Mouse (Mus musculus) forebrain, embryonic 12.5 days (tissue): ENCODE data around the gene Pycr1. TPM values are rescaled to one million over a fixed set of nuclear protein-coding genes. Genes with fewer than 3 reads are reported as not detected.
"Not testable (repeated sequence)": the region's sequence is repeated elsewhere in the genome, so short reads cannot be mapped to it uniquely, and the experiment has no call there.

Experiments
- ATAC-seq: fragments of 200-750 bp; cut with Nextera tagmentation; 2 replicates; pipeline ENCODE4 v1.8.0; 2017; ENCODE audit warnings: moderate TSS enrichment; ENCODE audit not compliant: low FRiP score
- H3K27ac ChIP-seq: fragments of 300-500 bp; sonication (generic); 2 replicates; pipeline ENCODE4 v1.5.1; 2016; ENCODE audit warnings: mild to moderate bottlenecking
- H3K27me3 ChIP-seq: fragments of 300-500 bp; sonication (generic); 2 replicates; pipeline ENCODE4 v1.6.1; 2016; ENCODE audit warnings: mild to moderate bottlenecking
- H3K36me3 ChIP-seq: fragments of 300-500 bp; sonication (generic); replicated peaks from 2 replicates; pipeline ENCODE4 v1.6.1; 2016; ENCODE audit warnings: mild to moderate bottlenecking
- H3K4me1 ChIP-seq: fragments of 300-500 bp; sonication (generic); 2 replicates; pipeline ENCODE4 v1.6.1; 2016
- H3K4me2 ChIP-seq: fragments of 300-500 bp; sonication (generic); 2 replicates; pipeline ENCODE4 v1.6.1; 2016; ENCODE audit warnings: mild to moderate bottlenecking, moderate library complexity
- H3K4me3 ChIP-seq: fragments of 300-500 bp; sonication (generic); replicated peaks from 2 replicates; pipeline ENCODE4 v1.5.1; 2016; ENCODE audit warnings: mild to moderate bottlenecking
- H3K9ac ChIP-seq: fragments of 300-500 bp; sonication (generic); 2 replicates; pipeline ENCODE4 v1.6.1; 2016; ENCODE audit warnings: mild to moderate bottlenecking
- H3K9me3 ChIP-seq: fragments of 300-500 bp; sonication (generic); 2 replicates; pipeline ENCODE4 v1.6.1; 2016
- WGBS: fragments of 180-500 bp; shearing (Covaris S2); methylation state at CpG from one replicate; pipeline ENCODE4 v1.1.7; 2016; 5-methylcytosine and 5-hydroxymethylcytosine counted together
- polyA plus RNA-seq: library from polyadenylated mRNA; unstranded; fragments of >200 nt; fragmentation: Nextera tagmentation; extraction: Ambion mirVana; gene quantifications from 2 replicates; pipeline ENCODE4 v1.2.1, GENCODE M21; 2016

Pycr1 gene
- 32.5 and 32.8 TPM in 2 replicates for polyA plus RNA-seq

GRCm38 (mm10) chr11:120643601-120643987 is at the start of gene Pycr1:
Gene Pycr1 (minus strand): TSS chr11:120643769.
- H3K27ac ChIP-seq = 0 out of 2 replicates have a peak within 1 kb of the TSS, but pooled peaks have one; percentile 2
- H3K9me3 ChIP-seq = no peaks in the 10 kb centered on the region
- H3K4me1 ChIP-seq = peaks cover 23% of the 10 kb centered on the region
- ATAC-seq = peak; percentile 99
- H3K9ac ChIP-seq = peak within 1 kb of the TSS; percentile 66
- peak within 1 kb of the TSS; percentile 90 for H3K4me2 ChIP-seq
- no peaks in the 10 kb centered on the region for H3K36me3 ChIP-seq
- peak within 1 kb of the TSS; percentile 49 for H3K4me3 ChIP-seq
- WGBS = 0% methylated on average over 15 of the region's 15 CpGs
- H3K27me3 ChIP-seq = peaks cover 40% of the 10 kb centered on the region

GRCm38 (mm10) chr11:120692471-120693011 is 49.0 kb upstream of the Pycr1 start:
- Histone ChIP-seq H3K4me2 (no peak overlapping the region), H3K4me3 (no peak overlapping the region), H3K27me3 (no peaks in the 10 kb centered on the region), H3K36me3 (peaks cover 63% of the 10 kb centered on the region), H3K9me3 (no peaks in the 10 kb centered on the region), H3K9ac (no peak overlapping the region), H3K27ac (no peak overlapping the region), H3K4me1 (peaks cover 15% of the 10 kb centered on the region)
- ATAC-seq = no peak
- WGBS = over 99% methylated on average over 4 of the region's 4 CpGs

GRCm38 (mm10) chr11:120689365-120689764 is 45.8 kb upstream of the Pycr1 start:
- Histone ChIP-seq H3K27me3 (no peaks in the 10 kb centered on the region), H3K4me1 (no peaks in the 10 kb centered on the region), H3K9me3 (no peaks in the 10 kb centered on the region), H3K4me3 (no peak overlapping the region), H3K4me2 (no peak overlapping the region), H3K27ac (no peak overlapping the region), H3K36me3 (peaks cover 64% of the 10 kb centered on the region), H3K9ac (no peak overlapping the region)
- ATAC-seq = no peak
- WGBS = 94% methylated on average over 3 of the region's 3 CpGs

DNA sequence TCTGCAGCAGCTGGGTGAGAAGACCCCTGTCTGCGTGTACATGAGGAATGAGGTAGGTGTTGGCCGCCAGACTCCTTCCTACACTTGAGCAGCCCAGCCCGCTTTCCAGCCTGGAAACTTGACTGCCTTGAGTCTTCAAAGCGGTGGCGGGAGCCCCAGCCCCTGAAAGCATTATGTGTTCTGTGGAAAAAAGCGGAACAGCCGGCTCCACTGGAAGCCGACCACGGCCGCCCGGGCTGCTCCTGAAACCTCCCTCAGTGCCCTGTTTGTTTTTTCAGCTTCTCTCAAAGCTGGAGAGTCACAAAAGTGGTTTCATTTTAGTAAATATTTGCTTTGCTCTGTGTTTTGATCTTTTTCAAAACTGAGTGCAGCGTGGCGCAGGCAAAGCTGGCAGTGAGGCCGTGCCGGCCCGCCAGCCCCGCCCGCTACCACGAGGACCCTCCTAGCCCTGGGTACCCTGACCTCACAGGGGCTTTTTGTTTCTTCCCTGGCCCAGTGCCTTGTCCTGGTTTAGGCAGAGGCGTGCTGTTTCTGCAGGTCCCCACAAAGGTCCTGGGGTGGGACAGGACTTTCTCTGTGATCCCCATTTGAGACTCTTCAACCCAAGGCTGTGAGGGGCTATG is 43.2 kb upstream of the Pycr1 start:
- Histone ChIP-seq H3K4me1 (no peaks in the 10 kb centered on the region), H3K4me3 (no peak overlapping the region), H3K9ac (no peak overlapping the region), H3K4me2 (no peak overlapping the region), H3K9me3 (no peaks in the 10 kb centered on the region), H3K36me3 (peaks cover 67% of the 10 kb centered on the region), H3K27ac (no peak overlapping the region), H3K27me3 (no peaks in the 10 kb centered on the region)
- ATAC-seq = no peak
- 87% methylated on average over 20 of the region's 20 CpGs for WGBS

GRCm38 (mm10) chr11:120684660-120685059 is 41.1 kb upstream of the Pycr1 start:
- no peak overlapping the region for H3K9ac ChIP-seq
- H3K4me3 ChIP-seq = no peak overlapping the region
- ATAC-seq = no peak
- peaks cover 70% of the 10 kb centered on the region for H3K36me3 ChIP-seq
- H3K4me1 ChIP-seq = no peaks in the 10 kb centered on the region
- no peaks in the 10 kb centered on the region for H3K27me3 ChIP-seq
- WGBS = 88% methylated on average over 2 of the region's 2 CpGs
- no peak overlapping the region for H3K27ac ChIP-seq
- no peak overlapping the region for H3K4me2 ChIP-seq
- no peaks in the 10 kb centered on the region for H3K9me3 ChIP-seq

DNA sequence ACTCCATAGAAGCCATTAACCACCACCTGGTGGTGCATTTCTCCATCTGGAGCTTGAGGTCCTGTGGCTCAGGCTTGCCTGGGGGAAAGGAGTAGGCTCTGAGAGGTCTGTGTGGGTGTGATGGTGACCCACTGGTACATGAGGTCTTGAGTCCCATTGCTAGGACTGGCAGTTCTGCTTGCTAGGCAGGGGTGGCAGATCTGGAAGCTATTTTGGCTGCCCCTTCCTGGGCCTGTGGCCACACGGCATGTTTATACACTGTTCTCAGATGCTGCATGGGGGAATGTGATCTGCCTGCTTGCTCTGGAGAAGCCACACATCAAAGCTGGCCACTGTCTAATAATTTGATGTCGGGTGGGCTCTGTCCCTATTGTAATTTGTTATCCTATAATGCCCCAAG is 40.5 kb upstream of the Pycr1 start:
- Histone ChIP-seq H3K4me1 (no peaks in the 10 kb centered on the region), H3K9ac (no peak overlapping the region), H3K9me3 (no peaks in the 10 kb centered on the region), H3K4me2 (no peak overlapping the region), H3K4me3 (no peak overlapping the region), H3K27ac (no peak overlapping the region), H3K27me3 (no peaks in the 10 kb centered on the region), H3K36me3 (peaks cover 71% of the 10 kb centered on the region)
- 77% methylated on average over 2 of the region's 2 CpGs for WGBS
- ATAC-seq = no peak

GRCm38 (mm10) chr11:120683536-120683935 is 40.0 kb upstream of the Pycr1 start:
- 96% methylated on average over 3 of the region's 3 CpGs for WGBS
- ATAC-seq = no peak
- H3K4me1 ChIP-seq = no peaks in the 10 kb centered on the region
- H3K36me3 ChIP-seq = peaks cover 70% of the 10 kb centered on the region
- no peak overlapping the region for H3K4me2 ChIP-seq
- no peak overlapping the region for H3K9ac ChIP-seq
- no peaks in the 10 kb centered on the region for H3K27me3 ChIP-seq
- no peak overlapping the region for H3K27ac ChIP-seq
- no peaks in the 10 kb centered on the region for H3K9me3 ChIP-seq
- no peak overlapping the region for H3K4me3 ChIP-seq

GRCm38 (mm10) chr11:120682683-120683082 is 39.1 kb upstream of the Pycr1 start:
- no peaks in the 10 kb centered on the region for H3K9me3 ChIP-seq
- WGBS = 95% methylated on average over 5 of the region's 5 CpGs
- ATAC-seq = no peak
- no peaks in the 10 kb centered on the region for H3K27me3 ChIP-seq
- no peak overlapping the region for H3K4me3 ChIP-seq
- H3K9ac ChIP-seq = no peak overlapping the region
- no peak overlapping the region for H3K4me2 ChIP-seq
- no peak overlapping the region for H3K27ac ChIP-seq
- H3K4me1 ChIP-seq = no peaks in the 10 kb centered on the region
- H3K36me3 ChIP-seq = peaks cover 71% of the 10 kb centered on the region

- H3K4me2 ChIP-seq = no peak overlapping the region
- H3K4me1 ChIP-seq = peaks cover 3% of the 10 kb centered on the region; the same call in 1 of the 2 replicates
- 79% methylated on average over 3 of the region's 3 CpGs for WGBS
- H3K27ac ChIP-seq = no peak overlapping the region
- H3K9me3 ChIP-seq = no peaks in the 10 kb centered on the region
- ATAC-seq = no peak
- no peaks in the 10 kb centered on the region for H3K27me3 ChIP-seq
- H3K4me3 ChIP-seq = no peak overlapping the region
- H3K36me3 ChIP-seq = peaks cover 59% of the 10 kb centered on the region
- no peak overlapping the region for H3K9ac ChIP-seq
Observed at GRCm38 (mm10) chr11:120679909-120680308, 36.3 kb upstream of the Pycr1 start.

DNA sequence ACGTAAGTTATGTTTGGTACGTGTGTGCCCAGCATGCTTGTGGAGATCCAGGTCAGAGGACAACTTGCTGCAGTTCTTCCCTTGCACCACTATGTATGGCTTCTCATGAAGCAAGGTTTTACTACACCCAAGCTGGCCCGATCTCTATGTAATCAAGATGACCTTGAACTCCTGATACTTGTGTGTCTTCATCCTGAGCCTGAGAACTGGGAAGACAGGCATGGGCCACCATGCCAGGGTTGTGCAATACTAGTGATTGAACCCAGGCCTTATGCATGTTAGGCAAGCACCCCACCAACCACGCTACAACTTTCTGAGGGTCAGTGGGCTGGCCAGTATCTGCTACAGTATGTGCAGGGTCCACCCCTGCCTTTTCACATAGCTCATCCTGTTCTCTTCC is 33.4 kb upstream of the Pycr1 start:
- Histone ChIP-seq H3K36me3 (peaks cover 43% of the 10 kb centered on the region), H3K27me3 (no peaks in the 10 kb centered on the region), H3K4me2 (no peak overlapping the region), H3K9me3 (no peaks in the 10 kb centered on the region), H3K27ac (no peak overlapping the region), H3K4me3 (no peak overlapping the region), H3K4me1 (peaks cover 18% of the 10 kb centered on the region), H3K9ac (no peak overlapping the region)
- 94% methylated on average over 4 of the region's 4 CpGs for WGBS
- no peak for ATAC-seq

DNA sequence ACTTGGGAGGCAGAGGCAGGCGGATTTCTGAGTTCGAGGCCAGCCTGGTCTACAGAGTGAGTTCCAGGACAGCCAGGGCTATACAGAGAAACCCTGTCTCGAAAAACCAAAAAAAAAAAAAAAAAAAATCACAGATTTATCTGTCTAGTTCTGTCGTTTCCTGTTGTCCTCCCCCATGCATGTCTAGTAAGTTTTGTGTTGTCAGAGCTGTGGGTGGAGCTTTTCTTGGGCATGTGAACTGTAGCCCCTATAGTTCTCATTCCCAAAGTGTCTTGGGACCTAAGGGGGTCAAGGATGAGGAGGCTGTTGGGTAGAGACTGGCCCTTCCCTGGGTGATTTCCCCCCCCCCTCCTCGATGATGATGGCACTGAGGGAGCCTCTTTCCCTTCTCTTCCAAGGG is 32.3 kb upstream of the Pycr1 start:
- not testable (repeated sequence) for H3K27me3 ChIP-seq, ATAC-seq, H3K4me3 ChIP-seq, H3K4me2 ChIP-seq, H3K27ac ChIP-seq, H3K9ac ChIP-seq, H3K9me3 ChIP-seq
- peaks cover 36% of the 10 kb centered on the region for H3K36me3 ChIP-seq
- WGBS = 89% methylated on average over 5 of the region's 5 CpGs
- peaks cover 18% of the 10 kb centered on the region for H3K4me1 ChIP-seq

DNA sequence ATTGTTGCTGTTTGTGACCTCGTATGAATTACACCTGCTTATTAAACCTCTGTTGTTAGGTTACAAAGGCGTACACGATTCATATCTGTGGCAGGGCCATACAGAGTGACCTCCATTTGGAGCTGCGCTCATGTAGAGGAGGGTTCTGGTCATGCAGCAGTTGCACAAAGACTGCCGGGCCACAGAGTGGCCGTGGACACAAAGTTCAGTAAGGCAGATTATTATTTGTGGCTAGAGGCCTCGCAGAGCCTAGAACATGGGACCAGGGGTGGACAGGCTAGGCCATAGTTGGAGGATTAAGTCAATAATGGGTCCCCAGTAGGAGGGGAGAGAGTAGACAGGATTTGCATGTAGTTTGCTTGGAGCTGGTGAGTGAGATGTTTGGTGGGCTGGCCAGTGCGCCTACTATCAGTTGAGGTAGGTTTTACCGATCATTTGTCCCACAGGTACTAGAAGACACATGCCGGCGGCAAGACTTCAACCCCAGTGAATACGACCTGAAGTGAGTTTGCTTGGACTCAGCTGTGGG is 30.1 kb upstream of the Pycr1 start:
- Histone ChIP-seq H3K9me3 (no peaks in the 10 kb centered on the region), H3K36me3 (peaks cover 14% of the 10 kb centered on the region), H3K27me3 (no peaks in the 10 kb centered on the region), H3K27ac (peak overlapping the region; percentile 91), H3K4me2 (peak overlapping the region; percentile 88), H3K9ac (peak overlapping the region; percentile 81), H3K4me1 (peaks cover 18% of the 10 kb centered on the region), H3K4me3 (peak overlapping the region; percentile 83)
- 36% methylated on average over 12 of the region's 12 CpGs for WGBS
- ATAC-seq = peak; percentile 18
